Mouse (Mus musculus): Measurements from ENCODE around the gene 1700067P10Rik. TPM values are rescaled to one million over a fixed set of nuclear protein-coding genes. Genes with fewer than 3 reads are reported as not detected.

1700067P10Rik gene
- total and polyA plus RNA-seq, 3 experiments = not detected

- TF ChIP-seq USF2 (conservative IDR thresholded peaks at IDR 0.05; ENCODE audit: low read depth, low read length) = no peak
- TF ChIP-seq CHD2 (IDR thresholded peaks at IDR 0.05; ENCODE audit: low read length) = no peak
- no peak for TF ChIP-seq RAD21 (IDR thresholded peaks at IDR 0.05; ENCODE audit: low read depth, low read length)
- TF ChIP-seq NELFE (IDR thresholded peaks at IDR 0.05; ENCODE audit: low read depth, low read length) = no peak
- no peak for TF ChIP-seq IRF4 (IDR thresholded peaks at IDR 0.05; ENCODE audit: low read depth, low read length)
- no peak for TF ChIP-seq BHLHE40 (IDR thresholded peaks at IDR 0.05; ENCODE audit: low read depth, low read length)
- no peak for TF ChIP-seq JUN (IDR thresholded peaks at IDR 0.05; ENCODE audit: insufficient read depth, low read depth, low read length)
- H3K9me3 ChIP-seq (replicated peaks; ENCODE audit: low read length) = peaks cover 30% of the 10 kb centered on the region
- H3K4me2 ChIP-seq (ENCODE audit: insufficient read depth, low read depth, poor library complexity, severe bottlenecking) = no peak overlapping the region
- no peak overlapping the region for H3K4me3 ChIP-seq (replicated peaks in 1 of 3; ENCODE audit: low read depth in 2 of 3, low read length in 2 of 3, poor library complexity in 1 of 3)
- no peaks in the 10 kb centered on the region for H3K36me3 ChIP-seq (replicated peaks in 1 of 2; ENCODE audit: control insufficient read depth in 1 of 2, insufficient read depth in 1 of 2, low read length in 1 of 2)
- H3K4me1 ChIP-seq (ENCODE audit: control insufficient read depth in 1 of 2, insufficient read depth in 2 of 2) = peaks cover 2 to 37% of the 10 kb centered on the region in 2 experiments; a peak in 3 of 4 replicates
- H3K27ac ChIP-seq (ENCODE audit: insufficient read depth, low read depth) = no peak overlapping the region
- no peak for DNase-seq (ENCODE audit: extremely low read depth)
- no peaks in the 10 kb centered on the region for H3K27me3 ChIP-seq (replicated peaks)
- in situ Hi-C loops (cut with MboI; ENCODE audit: low pct_ligation_motif_present, low pct_unique_long_range_greater_than_20kb, low sequenced_read_pairs) = loop anchor here (5.0 to 10.0 kb wide), 2 partner anchors 52 to 299 kb away; no protein-coding TSS in a partner anchor
- no peaks in the 10 kb centered on the region for H3K79me2 ChIP-seq (replicated peaks; ENCODE audit: control insufficient read depth, extremely low read depth, insufficient read depth, poor library complexity, severe bottlenecking)
- dilution Hi-C loops (cut with MboI; ENCODE audit: extremely low pct_ligation_motif_present, extremely low pct_unique_long_range_greater_than_20kb, low sequenced_read_pairs) = no loop called here
- H3K9ac ChIP-seq (ENCODE audit: insufficient read depth, low read depth) = no peak overlapping the region
These were observed 7.2 kb downstream of the 1700067P10Rik start for GRCm38 (mm10) chr17:48096321-48096720.

GRCm38 (mm10) chr17:48097011-48097742 lies 8.1 kb downstream of the 1700067P10Rik start:
- DNase-seq (ENCODE audit: extremely low read depth) = no peak
- Histone ChIP-seq H3K27ac (ENCODE audit: insufficient read depth, low read depth) (no peak overlapping the region), H3K36me3 (replicated peaks in 1 of 2; ENCODE audit: control insufficient read depth in 1 of 2, insufficient read depth in 1 of 2, low read length in 1 of 2) (no peaks in the 10 kb centered on the region), H3K4me3 (replicated peaks in 1 of 3; ENCODE audit: low read depth in 2 of 3, low read length in 2 of 3, poor library complexity in 1 of 3) (no peak overlapping the region), H3K27me3 (replicated peaks) (no peaks in the 10 kb centered on the region), H3K4me1 (ENCODE audit: control insufficient read depth in 1 of 2, insufficient read depth in 2 of 2) (peaks cover 2 to 40% of the 10 kb centered on the region in 2 experiments; a peak in 3 of 4 replicates), H3K4me2 (ENCODE audit: insufficient read depth, low read depth, poor library complexity, severe bottlenecking) (no peak overlapping the region), H3K9me3 (replicated peaks; ENCODE audit: low read length) (peaks cover 30% of the 10 kb centered on the region), H3K9ac (ENCODE audit: insufficient read depth, low read depth) (no peak overlapping the region), H3K79me2 (replicated peaks; ENCODE audit: control insufficient read depth, extremely low read depth, insufficient read depth, poor library complexity, severe bottlenecking) (no peaks in the 10 kb centered on the region)
- TF ChIP-seq CHD2 (IDR thresholded peaks at IDR 0.05; ENCODE audit: low read length) = no peak
- no peak for TF ChIP-seq E2F4 (IDR thresholded peaks at IDR 0.05; ENCODE audit: insufficient replicate concordance, low read depth, low read length)
- no peak for TF ChIP-seq ETS1 (conservative IDR thresholded peaks at IDR 0.05; ENCODE audit: low read depth, low read length)
- no peak for TF ChIP-seq TBP (conservative IDR thresholded peaks at IDR 0.05; ENCODE audit: low read depth, low read length)
- TF ChIP-seq EP300 (IDR thresholded peaks at IDR 0.05; ENCODE audit: low read length) = no peak
- in situ Hi-C loops (cut with MboI; ENCODE audit: low pct_ligation_motif_present, low pct_unique_long_range_greater_than_20kb, low sequenced_read_pairs) (loop anchor here (5.0 to 10.0 kb wide), 2 partner anchors 52 to 300 kb away; no protein-coding TSS in a partner anchor), dilution Hi-C loops (cut with MboI; ENCODE audit: extremely low pct_ligation_motif_present, extremely low pct_unique_long_range_greater_than_20kb, low sequenced_read_pairs) (no loop called here)
